Mouse (Mus musculus): ENCODE data around the gene 1700122O11Rik.

DNA sequence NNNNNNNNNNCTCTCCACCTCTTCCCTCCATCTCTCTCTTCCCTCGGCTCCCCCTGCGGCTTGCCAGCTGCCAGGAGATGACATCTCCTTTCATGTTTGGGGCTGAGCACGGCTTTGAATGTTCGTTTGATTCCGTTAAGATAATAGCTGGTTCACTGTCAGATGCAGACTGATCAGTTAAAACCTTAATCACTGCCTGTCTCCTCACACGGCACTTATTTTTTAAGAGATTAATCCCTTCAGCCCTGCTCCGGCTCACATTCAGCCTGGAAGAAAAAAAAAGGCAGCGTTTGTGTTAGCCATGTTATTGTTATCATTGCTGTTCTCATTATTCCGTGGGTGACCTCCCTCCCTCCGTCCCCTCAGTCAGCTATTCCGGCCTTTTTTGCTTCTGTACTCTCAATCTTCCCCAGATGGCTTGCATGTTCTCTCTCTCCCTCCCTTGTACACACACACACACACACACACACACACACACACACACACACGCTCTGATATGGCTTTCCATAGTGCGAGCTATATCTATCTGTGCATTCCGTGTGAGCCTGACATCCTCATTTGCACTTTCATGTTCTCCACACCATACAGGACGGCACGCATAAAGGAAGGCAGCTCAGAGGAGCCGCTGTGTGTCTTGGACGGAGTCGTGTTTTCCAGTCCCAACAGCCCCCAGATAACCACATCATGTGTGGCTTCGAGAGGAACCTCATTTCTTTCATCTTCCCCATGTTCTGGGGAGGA lies 17.2 kb upstream of the 1700122O11Rik start:
- no peak for TF ChIP-seq CTCF (IDR thresholded peaks at IDR 0.05; ENCODE audit: extremely low read depth, insufficient read depth, insufficient read length, insufficient replicate concordance)
- TF ChIP-seq POLR2A (IDR thresholded peaks at IDR 0.05; ENCODE audit: low read depth, low read length) = no peak

Measured in spleen, adult 2 months (tissue).